Mouse (Mus musculus) bone marrow macrophage, adult 2 months (primary cell): ENCODE measurements around the gene Cdh5.

Source experiments
- CTCF ChIP-seq: IDR thresholded peaks from 2 replicates; pipeline ENCODE4 v1.5.1; 2012; ENCODE audit warnings: low read depth, mild to moderate bottlenecking, low read length, moderate library complexity
- POLR2A ChIP-seq: IDR thresholded peaks from 2 replicates; pipeline ENCODE4 v1.6.1; 2012; ENCODE audit warnings: mild to moderate bottlenecking, low read depth, low read length, borderline replicate concordance

DNA sequence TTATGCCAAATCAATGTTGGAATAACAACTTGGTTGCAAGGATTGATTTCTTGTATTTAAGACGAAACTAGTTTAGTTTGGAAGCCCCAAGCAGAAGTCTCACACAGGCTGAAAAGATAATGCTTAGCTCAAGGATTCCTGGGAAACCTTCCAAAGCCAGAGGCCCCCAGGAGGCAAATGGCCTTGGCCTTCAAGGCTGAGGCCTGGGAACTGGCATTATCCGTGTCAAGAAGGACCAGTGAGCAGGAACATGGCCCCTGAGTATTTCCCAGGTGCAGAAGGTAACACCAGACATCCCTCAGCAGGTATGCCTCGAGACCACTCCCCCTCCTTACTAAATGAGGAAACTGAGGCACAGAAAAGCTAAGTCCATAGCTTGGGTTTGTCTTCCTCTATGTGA is 12.5 kb upstream of the Cdh5 start:
- TF ChIP-seq CTCF (no peak), POLR2A (no peak)
